Mouse (Mus musculus): Measurements from ENCODE around the gene Dpp4.

GRCm38 (mm10) chr2:62390961-62391461 is 21.0 kb downstream of the Dpp4 start:
- no peak for TF ChIP-seq CTCF (IDR thresholded peaks at IDR 0.05; ENCODE audit: low read depth, low read length)
- TF ChIP-seq POLR2A (IDR thresholded peaks at IDR 0.05; ENCODE audit: borderline replicate concordance, low read depth, low read length): no peak

Data from bone marrow macrophage, adult 2 months (primary cell).